Mouse (Mus musculus): ENCODE measurements at regions not wholly inside any gene's neighbourhood (a gene's known extent, or its start where the extent isn't known, plus 50 kb on each side); places are given as distances from the start of the nearest gene placed in this dataset.

DNA sequence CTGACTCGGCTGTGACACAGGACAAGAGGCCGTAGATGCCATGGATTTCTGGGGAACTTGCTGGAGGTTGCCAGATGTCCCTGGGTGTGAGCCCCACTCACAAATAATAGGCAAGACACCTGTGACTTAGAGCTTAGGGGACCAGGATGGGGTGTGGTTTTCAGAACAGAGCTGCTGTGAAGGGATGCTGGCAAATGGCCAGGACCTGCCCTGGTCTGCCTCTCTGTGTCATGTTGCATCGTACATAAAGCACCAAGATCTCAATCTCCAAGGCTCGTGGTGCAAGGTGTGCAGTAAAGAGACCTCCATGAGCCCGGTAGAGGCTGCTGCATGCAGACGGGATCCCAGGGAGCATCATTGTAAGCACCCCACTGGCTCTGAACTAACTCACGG is 113.8 kb downstream of the 1810010D01Rik start:
- TF ChIP-seq CTCF (conservative IDR thresholded peaks at IDR 0.05; ENCODE audit: insufficient read depth, insufficient read length, low read depth, low read length) (no peak), POLR2A (IDR thresholded peaks at IDR 0.05; ENCODE audit: low read depth, low read length) (no peak)
